In genomic region chr9:78475873-78476272, GRCm38 (mm10) we compare ENCODE assay signal across 18 mouse cellular contexts. TPM values are rescaled to one million over a fixed set of nuclear protein-coding genes. Genes with fewer than 3 reads are reported as not detected.
DNase-seq lines count a peak whose midpoint lies in the region; ATAC-seq and TF ChIP-seq lines count a peak whose summit lies in the region.
"Had no signal": no experiment of that assay in that cellular context is flagged by ENCODE, and none has a peak within 500 bp of the region (broad histone marks: within the 10 kb centered on the region; RNA-seq: fewer than 3 reads in every experiment).

No protein-coding gene starts in this region.

- no peak overlapping the region for H3K9ac ChIP-seq in heart, adult 2 months (ENCODE audit: low read depth, low read length)
- no peak overlapping the region for H3K9ac ChIP-seq in midbrain, embryonic 14.5 days (replicated peaks; ENCODE audit: low read length)
- H3K9ac ChIP-seq in midbrain, embryonic 16.5 days (ENCODE audit: low read depth, low read length): no peak overlapping the region
- H3K9ac ChIP-seq: embryonic facial prominence, embryonic 15.5 days; midbrain, embryonic 13.5 days had no signal

- H3K4me2 ChIP-seq in midbrain, embryonic 14.5 days (ENCODE audit: low read length): no peak overlapping the region
- H3K4me2 ChIP-seq in midbrain, embryonic 16.5 days (ENCODE audit: low read length): no peak overlapping the region
- H3K4me2 ChIP-seq: embryonic facial prominence, embryonic 15.5 days; midbrain, embryonic 13.5 days had no signal

- WGBS in heart, adult 2 months: 82% methylated on average over 4 of the region's 4 CpGs
- WGBS in midbrain, embryonic 14.5 days: 87% methylated on average over 4 of the region's 4 CpGs
- WGBS in midbrain, embryonic 16.5 days: 84% methylated on average over 4 of the region's 4 CpGs

- peaks cover 2% of the 10 kb centered on the region for H3K4me1 ChIP-seq in heart, adult 2 months (ENCODE audit: control insufficient read depth, insufficient read depth, low read length)
- H3K4me1 ChIP-seq in midbrain, embryonic 14.5 days (ENCODE audit: control insufficient read depth, insufficient read depth, low read length): peaks cover 11% of the 10 kb centered on the region; the same call in 1 of the 2 replicates
- H3K4me1 ChIP-seq in midbrain, embryonic 16.5 days (ENCODE audit: control insufficient read depth, insufficient read depth, low read length): peaks cover 26% of the 10 kb centered on the region

- H3K9me3 ChIP-seq in midbrain, embryonic 14.5 days (ENCODE audit: control insufficient read depth, low read length): no peaks in the 10 kb centered on the region
- H3K9me3 ChIP-seq in midbrain, embryonic 16.5 days (replicated peaks; ENCODE audit: control insufficient read depth, low read length, poor library complexity, severe bottlenecking): no peaks in the 10 kb centered on the region
- H3K9me3 ChIP-seq: embryonic facial prominence, embryonic 15.5 days; G1E; midbrain, embryonic 13.5 days had no signal

- no peaks in the 10 kb centered on the region for H3K79me2 ChIP-seq in heart, adult 2 months (replicated peaks; ENCODE audit: control insufficient read depth, insufficient read depth, low read length)

- no peak for ATAC-seq in midbrain, embryonic 14.5 days (ENCODE audit: low FRiP score, low TSS enrichment)
- ATAC-seq in midbrain, embryonic 16.5 days: no peak
- ATAC-seq: intestine, postnatal 0 days; midbrain, embryonic 13.5 days had no signal

- TF ChIP-seq EP300 in heart, adult 2 months (IDR thresholded peaks at IDR 0.05; ENCODE audit: insufficient read depth, low read depth, low read length): no peak

- peak; percentile 9; the same call in 1 of the 2 replicates for TF ChIP-seq POLR2A in heart, adult 2 months (IDR thresholded peaks at IDR 0.05; ENCODE audit: insufficient read depth, low read depth, low read length)

- DNase-seq in heart, adult 2 months: no peak
- no peak for DNase-seq in heart, postnatal 36 days
- DNase-seq in midbrain, embryonic 14.5 days: peak; percentile 35
- DNase-seq in R1 (ENCODE audit: low read depth, low spot score): peak; percentile 81
- peak; percentile 41 for DNase-seq in yolk sac, embryonic 10.5 days (ENCODE audit: low spot score)
- no peak for DNase-seq in spleen, adult 18-20 months
- DNase-seq in right cerebral cortex, postnatal 14 days: no peak
- DNase-seq: cerebellum, adult 9-10 months; kidney, postnatal 36 days; lung, postnatal 10 days; thymus, postnatal 36 days had no signal

- TF ChIP-seq CTCF in heart, adult 2 months (IDR thresholded peaks at IDR 0.05): no peak

- H3K27me3 ChIP-seq in heart, adult 2 months (ENCODE audit: control insufficient read depth, insufficient read depth, low read length): no peaks in the 10 kb centered on the region; the same call in 1 of the 2 replicates
- H3K27me3 ChIP-seq in midbrain, embryonic 14.5 days (ENCODE audit: control insufficient read depth, insufficient read depth, low read length): no peaks in the 10 kb centered on the region
- no peaks in the 10 kb centered on the region for H3K27me3 ChIP-seq in midbrain, embryonic 16.5 days (ENCODE audit: control insufficient read depth, insufficient read depth, low read depth, low read length)
- H3K27me3 ChIP-seq: embryonic facial prominence, embryonic 15.5 days; midbrain, embryonic 13.5 days had no signal

- no peak overlapping the region for H3K4me3 ChIP-seq in heart, adult 2 months
- no peak overlapping the region for H3K4me3 ChIP-seq in midbrain, embryonic 14.5 days (replicated peaks; ENCODE audit: low read depth, low read length)
- no peak overlapping the region for H3K4me3 ChIP-seq in midbrain, embryonic 16.5 days (ENCODE audit: low read depth, low read length)
- H3K4me3 ChIP-seq: embryonic facial prominence, embryonic 15.5 days; midbrain, embryonic 13.5 days had no signal

- intact Hi-C loops in heart, adult 2 months (cut with DNase I): loop anchor here (2.0 kb wide), 1 partner anchor 77 kb away; no protein-coding TSS in a partner anchor
- intact Hi-C loops in heart, postnatal 36 days (cut with DNase I): loop anchor here (2.0 kb wide), 3 partner anchors 27 to 77 kb away; partner anchors contain the start of genes Gm17324 and Mto1

- no peak overlapping the region for H3K27ac ChIP-seq in heart, adult 2 months
- H3K27ac ChIP-seq in midbrain, embryonic 14.5 days (replicated peaks; ENCODE audit: low read depth, low read length): no peak overlapping the region
- no peak overlapping the region for H3K27ac ChIP-seq in midbrain, embryonic 16.5 days (ENCODE audit: low read length)

- H3K36me3 ChIP-seq in heart, adult 2 months (ENCODE audit: control insufficient read depth, insufficient read depth, low read length): peaks cover 23% of the 10 kb centered on the region
- peaks cover 72% of the 10 kb centered on the region for H3K36me3 ChIP-seq in midbrain, embryonic 14.5 days (ENCODE audit: control insufficient read depth, insufficient read depth, low read length)
- peaks cover 31% of the 10 kb centered on the region for H3K36me3 ChIP-seq in midbrain, embryonic 16.5 days (ENCODE audit: control insufficient read depth, insufficient read depth, low read length)

RNA-seq across cellular contexts. Expression of gene Eef1a1, which starts 13.1 kb away (rescaled TPM):
- 1,000 to 10,000 TPM in 1 of 2 experiments, 100 to 1,000 TPM in 1; 970 to 1,045 TPM for total RNA-seq in heart, adult 2 months (2021)
- 901 and 1,346 TPM in 2 replicates for polyA plus RNA-seq in heart, adult 2 months (2012; rRNA removed)
- 1,000 to 10,000 TPM; 1,083 to 1,160 TPM for total RNA-seq in heart, postnatal 36 days (2021)
- 3,788 and 4,401 TPM in 2 replicates for polyA plus RNA-seq in midbrain, embryonic 14.5 days (2014; fragmentation: Nextera tagmentation; extraction: Ambion mirVana)
- 2,998 and 3,109 TPM in 2 replicates for polyA plus RNA-seq in midbrain, embryonic 16.5 days (2015; fragmentation: Nextera tagmentation; extraction: Ambion mirVana)

RNA-seq across cellular contexts. Expression of gene Gm17324, which starts 27.3 kb away (rescaled TPM):
- not detected for total RNA-seq in heart, adult 2 months (2021)
- not detected in 2 replicates for polyA plus RNA-seq in heart, adult 2 months (2012; rRNA removed)
- total RNA-seq in heart, postnatal 36 days (2021): not detected
- polyA plus RNA-seq in midbrain, embryonic 14.5 days (2014; fragmentation: Nextera tagmentation; extraction: Ambion mirVana): 0.92 and 1.4 TPM in 2 replicates
- polyA plus RNA-seq in midbrain, embryonic 16.5 days (2015; fragmentation: Nextera tagmentation; extraction: Ambion mirVana): 1.7 and 2.1 TPM in 2 replicates
- total RNA-seq: G1E; heart, adult 8-10 months; heart, postnatal 4 days had no signal

RNA-seq across cellular contexts. Expression of gene Mto1, which starts 27.9 kb away (rescaled TPM):
- total RNA-seq in heart, adult 2 months (2021): 10 to 100 TPM; 22.5 to 27.6 TPM
- polyA plus RNA-seq in heart, adult 2 months (2012; rRNA removed): 15.8 and 24.9 TPM in 2 replicates
- total RNA-seq in heart, postnatal 36 days (2021): 10 to 100 TPM; 24.3 to 25.2 TPM
- 22.3 and 27.4 TPM in 2 replicates for polyA plus RNA-seq in midbrain, embryonic 14.5 days (2014; fragmentation: Nextera tagmentation; extraction: Ambion mirVana)
- polyA plus RNA-seq in midbrain, embryonic 16.5 days (2015; fragmentation: Nextera tagmentation; extraction: Ambion mirVana): 27.9 and 29.3 TPM in 2 replicates

RNA-seq across cellular contexts. Expression of gene Cgas, which starts 32.8 kb away (rescaled TPM):
- under 1 TPM; 0.43 to 0.55 TPM for total RNA-seq in heart, adult 2 months (2021)
- 0.20 and 0.32 TPM in 2 replicates for polyA plus RNA-seq in heart, adult 2 months (2012; rRNA removed)
- under 1 TPM; 0.54 to 0.56 TPM for total RNA-seq in heart, postnatal 36 days (2021)
- 0.28 and 0.58 TPM in 2 replicates for polyA plus RNA-seq in midbrain, embryonic 14.5 days (2014; fragmentation: Nextera tagmentation; extraction: Ambion mirVana)
- 0.53 and 0.74 TPM in 2 replicates for polyA plus RNA-seq in midbrain, embryonic 16.5 days (2015; fragmentation: Nextera tagmentation; extraction: Ambion mirVana)

Comparison
In these comparisons a context has a peak if more than half of its experiments do, and no peak if none do; other contexts are left out.
1. DNase-seq: peak in midbrain, embryonic 14.5 days (single experiment), R1 (single experiment) and yolk sac, embryonic 10.5 days (single experiment); none in heart, adult 2 months (0 of 2), heart, postnatal 36 days (0 of 2), spleen, adult 18-20 months (0 of 2) and right cerebral cortex, postnatal 14 days (single experiment).